Mouse (Mus musculus): ENCODE data around the gene Lmna.
A peak's percentile ranks its signal among the peaks of the same experiment; 100 is the strongest.

Lmna gene

GRCm38 (mm10) chr3:88509692-88510420, at the start of gene Lmna:
Lmna (minus strand) TSS chr3:88509956.
- peak; percentile 86 for DNase-seq

GRCm38 (mm10) chr3:88556616-88557015, 46.9 kb upstream of the Lmna start:
- DNase-seq, result no peak

- DNase-seq, result no peak
These were observed 46.0 kb upstream of the Lmna start for GRCm38 (mm10) chr3:88555731-88556130.

- DNase-seq, result no peak
These were observed 45.4 kb upstream of the Lmna start for GRCm38 (mm10) chr3:88555069-88555605.

- DNase-seq, result peak; percentile 75
These were observed 44.3 kb upstream of the Lmna start for GRCm38 (mm10) chr3:88553880-88554586.

- DNase-seq, result peak; percentile 88
These were observed 43.7 kb upstream of the Lmna start, which contains the start of gene Ubqln4 for GRCm38 (mm10) chr3:88553525-88553879. Ubqln4 (plus strand) TSS chr3:88553758.

- peak; percentile 97 for DNase-seq
These were observed 43.1 kb upstream of the Lmna start, which contains the start of gene Lamtor2 for GRCm38 (mm10) chr3:88552676-88553524. Lamtor2 (minus strand) TSS chr3:88553074.

- no peak for DNase-seq
These were observed 42.4 kb upstream of the Lmna start for GRCm38 (mm10) chr3:88552082-88552645.

GRCm38 (mm10) chr3:88551586-88551985, 41.8 kb upstream of the Lmna start:
- no peak for DNase-seq

- DNase-seq, result no peak
These were observed 38.6 kb upstream of the Lmna start, which contains the start of gene Rab25 for GRCm38 (mm10) chr3:88548180-88548917. Rab25 (minus strand) TSS chr3:88548300.

- DNase-seq, result no peak
These were observed 37.1 kb upstream of the Lmna start for GRCm38 (mm10) chr3:88546674-88547418.

GRCm38 (mm10) chr3:88544955-88545591, 35.3 kb upstream of the Lmna start:
- DNase-seq, result no peak

- no peak for DNase-seq
These were observed 34.8 kb upstream of the Lmna start for GRCm38 (mm10) chr3:88544514-88544913.

GRCm38 (mm10) chr3:88543651-88544410, 34.1 kb upstream of the Lmna start:
- DNase-seq, result no peak

- DNase-seq, result no peak
These were observed 33.4 kb upstream of the Lmna start for GRCm38 (mm10) chr3:88543174-88543573.

GRCm38 (mm10) chr3:88542486-88542885, 32.7 kb upstream of the Lmna start:
- DNase-seq, result no peak

GRCm38 (mm10) chr3:88541622-88542401, 32.1 kb upstream of the Lmna start:
- DNase-seq, result peak; percentile 47

GRCm38 (mm10) chr3:88540085-88540484, 30.3 kb upstream of the Lmna start:
- DNase-seq, result no peak

- DNase-seq, result no peak
These were observed 29.6 kb upstream of the Lmna start for GRCm38 (mm10) chr3:88539397-88539796.
